Mouse (Mus musculus) liver, adult 2 months (tissue): Measurements from ENCODE around the gene Maff.
A peak's percentile ranks its signal among the peaks of the same experiment; 100 is the strongest.

ENCODE experiments used
- CTCF ChIP-seq: fragments of 200-500 bp; IDR thresholded peaks from 2 replicates; pipeline ENCODE4 v1.5.1; 2011; ENCODE audit warnings: low read depth, low read length, control low read depth
- POLR2A ChIP-seq: fragments of 200-500 bp; IDR thresholded peaks from 2 replicates; pipeline ENCODE4 v1.6.1; 2011; ENCODE audit warnings: low read length, control low read depth; ENCODE audit not compliant: insufficient read depth; ENCODE audit errors: extremely low read depth

DNA sequence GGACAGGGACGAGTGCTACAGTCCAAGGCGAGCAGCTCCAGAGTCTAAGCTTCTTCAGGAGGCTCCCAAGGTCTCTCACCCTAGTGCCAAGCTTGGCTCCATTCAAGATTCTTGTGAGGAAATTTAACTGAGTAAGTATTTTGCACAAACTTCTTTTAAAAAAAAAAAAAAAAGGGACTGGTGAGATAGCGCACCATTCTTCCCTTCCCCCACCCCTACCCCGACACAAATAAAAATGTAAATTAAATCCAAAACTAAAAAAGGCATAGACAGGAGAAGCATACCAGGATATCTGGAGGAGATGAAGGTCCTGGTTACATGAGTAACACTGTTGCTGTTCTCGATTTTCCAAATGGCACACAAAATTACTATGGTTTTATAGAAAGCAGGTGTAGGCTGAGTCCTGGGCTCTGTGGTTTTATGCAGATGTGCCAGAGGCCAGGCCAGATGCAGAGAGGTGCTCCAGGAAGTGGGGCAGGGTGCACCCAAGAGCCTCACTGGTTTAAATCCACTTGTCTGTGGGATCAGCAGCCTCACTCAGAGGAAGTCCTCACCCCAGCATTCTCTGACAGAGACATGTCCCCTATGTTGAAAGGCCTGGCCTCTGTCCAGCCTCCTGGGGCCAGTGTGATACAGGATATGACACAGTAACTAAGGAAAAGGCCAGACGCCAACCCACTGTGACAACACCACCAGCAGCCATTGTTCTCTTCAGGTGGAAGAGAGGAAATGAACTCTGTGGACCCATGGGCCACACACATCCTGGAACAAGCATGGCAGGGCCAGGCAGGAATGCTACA lies 23.2 kb upstream of the Maff start:
- 0 out of 2 replicates have a peak, but pooled peaks have one; percentile 7 for TF ChIP-seq CTCF
- TF ChIP-seq POLR2A: no peak
